Mouse (Mus musculus) small intestine, adult 10 weeks (tissue): ENCODE measurements around the gene Lin37. TPM values are rescaled to one million over a fixed set of nuclear protein-coding genes. Genes with fewer than 3 reads are reported as not detected.

Experiments
- polyA plus RNA-seq: library from polyadenylated mRNA; stranded (reverse); fragments of 350-450 nt; fragmentation: Illumina TruSeq; extraction: RNeasy Lipid Tissue Mini Kit (QIAGEN cat#74804); gene quantifications from one replicate; pipeline ENCODE4 v1.2.3, GENCODE M21; 2014; ENCODE audit warnings: low replicate concordance

Gene Lin37
- polyA plus RNA-seq: not detected

DNA sequence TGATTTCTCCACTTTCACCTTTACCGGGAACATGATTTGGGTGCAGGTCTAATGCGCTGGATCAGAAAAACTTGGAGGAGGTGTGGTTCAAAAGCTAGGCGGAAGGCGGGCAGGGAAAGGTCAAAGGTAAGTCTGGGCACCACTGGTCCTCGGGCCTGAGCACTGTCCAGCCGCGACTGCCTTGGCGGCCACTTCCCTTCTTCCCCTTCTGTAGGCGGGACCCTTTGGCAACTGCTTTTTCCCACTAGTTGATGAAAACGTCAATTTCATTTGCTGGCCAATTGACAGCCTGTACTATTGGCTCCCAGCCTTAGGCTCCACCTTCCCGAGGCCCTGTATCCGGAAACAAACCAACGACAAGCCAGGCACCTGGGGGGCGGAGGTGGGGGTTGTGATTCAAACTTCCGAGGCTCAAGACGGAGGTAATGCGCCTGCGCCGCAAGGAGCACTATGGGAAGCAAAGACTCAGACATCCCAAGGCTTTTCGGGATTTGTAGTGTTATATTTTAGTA lies at the start of gene Lin37:
Lin37 (minus strand) TSS at position 396 of the 512 bp plus-strand sequence.

DNA sequence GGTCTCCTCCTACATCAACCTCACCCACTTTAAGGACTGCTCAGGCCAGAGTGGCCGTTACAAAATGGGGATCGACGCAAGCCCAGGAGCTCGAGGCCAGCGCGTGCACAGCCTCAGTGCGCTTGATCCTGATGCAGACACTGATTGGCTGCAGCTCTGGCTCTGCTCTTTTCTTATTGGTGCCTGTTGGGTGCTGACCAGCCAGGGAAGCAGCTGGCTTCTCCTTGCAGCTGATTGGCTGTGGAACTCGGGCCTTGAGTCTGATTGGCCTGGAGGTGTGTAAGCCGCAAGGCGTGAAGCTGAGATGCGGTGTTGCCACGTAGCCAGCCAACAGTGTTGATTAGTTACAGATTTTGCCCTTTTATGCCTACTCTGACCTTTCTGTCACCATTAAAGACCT lies 39.1 kb upstream of the Lin37 start, which contains the start of gene Zbtb32:
Zbtb32 (minus strand) TSS at position 124 of the 400 bp plus-strand sequence.

DNA sequence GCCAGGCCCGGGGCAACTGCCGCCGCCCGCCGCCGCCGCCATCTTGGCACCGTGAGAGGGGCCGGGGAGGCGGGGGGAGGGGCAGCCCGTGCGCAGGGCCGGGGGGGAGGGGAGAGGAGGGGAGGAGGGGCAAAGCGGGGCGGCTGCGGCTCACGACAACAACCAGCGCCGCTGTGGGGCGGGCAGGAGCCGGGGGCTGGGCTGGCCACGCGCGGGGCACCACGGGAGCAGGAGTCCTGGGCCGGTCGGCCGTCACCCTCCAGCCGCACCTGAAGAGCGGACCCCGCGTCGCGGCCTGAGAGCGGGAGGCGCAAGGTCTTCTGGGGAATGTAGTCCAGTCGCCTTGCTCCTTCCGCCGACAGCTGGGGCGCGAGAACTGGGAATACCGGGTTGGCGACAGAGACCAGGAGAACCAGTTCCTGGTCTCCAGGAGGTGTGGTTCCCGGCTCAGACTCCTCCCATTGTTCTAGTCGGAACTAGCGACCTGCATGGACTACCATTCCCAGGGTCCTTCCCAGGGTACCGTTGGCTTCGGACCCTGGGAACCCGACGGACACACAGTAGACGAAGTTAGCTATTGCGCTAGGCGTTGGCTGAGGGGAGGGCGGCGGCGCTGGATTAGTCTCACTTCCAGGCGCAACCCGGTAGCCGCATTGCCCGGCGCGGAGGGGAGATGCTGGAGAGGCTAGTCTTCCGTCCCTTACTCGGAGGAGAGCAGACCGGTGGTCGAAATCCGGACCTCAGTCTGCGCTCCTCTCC lies 29.2 kb upstream of the Lin37 start, which contains the start of gene Kmt2b:
Kmt2b (minus strand) TSS at position 51 of the 759 bp plus-strand sequence.

DNA sequence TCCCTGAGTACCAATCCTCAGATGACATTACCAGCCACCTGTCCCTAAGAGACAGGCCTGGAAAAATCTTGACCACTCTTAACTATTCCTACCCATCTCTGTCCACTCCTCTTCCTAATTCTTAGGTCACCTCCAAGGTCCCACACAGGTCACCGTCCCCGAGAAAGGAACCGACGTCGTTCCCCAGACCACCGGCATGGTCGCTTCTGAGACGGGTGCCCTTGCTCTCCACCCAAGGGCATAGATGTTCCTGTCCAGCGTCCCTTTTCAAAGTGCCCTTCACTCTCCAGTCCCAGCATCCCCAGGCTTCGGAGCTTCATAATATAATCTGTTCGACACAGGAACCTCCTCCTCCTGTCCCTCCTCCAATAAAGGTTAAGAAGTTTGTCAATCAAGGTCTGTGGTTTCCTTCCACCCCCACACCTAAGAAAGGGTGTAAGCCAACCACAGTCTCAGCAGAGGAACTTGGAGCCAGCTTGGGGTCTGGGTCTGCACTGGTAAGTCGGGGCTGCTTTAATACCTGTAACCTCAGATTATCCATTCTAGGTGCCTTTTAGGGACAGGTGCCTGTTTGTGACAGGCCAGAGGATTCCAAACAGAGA lies 5.4 kb upstream of the Lin37 start, which contains the start of gene Igflr1:
Igflr1 (plus strand) TSS at position 458 of the 602 bp plus-strand sequence.

DNA sequence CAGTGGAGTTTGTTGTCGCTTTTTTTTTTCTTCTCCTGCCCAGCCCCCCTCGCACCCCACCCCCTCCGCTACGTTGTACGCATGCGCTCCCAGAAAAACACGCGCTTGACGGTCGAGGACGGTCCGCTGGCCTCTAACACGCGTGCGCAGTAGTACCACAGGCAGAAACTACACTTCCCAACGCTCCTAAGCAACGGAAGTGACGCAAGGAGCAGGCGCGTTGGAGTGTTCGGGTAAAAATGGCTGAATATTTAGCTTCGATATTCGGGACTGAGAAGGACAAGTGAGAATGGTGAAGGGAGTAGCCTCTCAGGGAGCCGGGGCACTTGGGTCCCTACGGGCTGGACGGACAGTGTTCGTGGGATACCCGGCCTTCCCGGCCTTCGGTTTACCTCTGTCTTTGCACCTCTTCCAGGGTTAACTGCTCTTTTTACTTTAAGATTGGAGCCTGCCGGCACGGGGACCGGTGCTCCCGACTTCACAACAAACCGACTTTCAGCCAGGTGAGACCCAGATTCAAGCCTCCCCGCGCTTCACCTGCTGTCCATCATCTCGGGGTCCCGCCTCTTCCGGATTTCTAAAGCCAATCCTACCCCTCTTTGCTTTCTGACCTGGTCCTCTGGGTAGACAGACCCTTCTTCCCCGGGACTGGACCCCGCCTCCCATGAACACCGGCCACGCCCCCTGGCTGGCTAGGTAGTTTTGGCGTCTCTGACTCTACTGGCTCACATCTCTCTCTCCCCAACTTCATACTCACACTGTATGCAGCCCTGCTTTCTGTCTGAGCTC lies 3.7 kb upstream of the Lin37 start, which contains the start of the genes U2af1l4, Gm49396 and Psenen:
U2af1l4 (plus strand) TSS at position 185 of the 789 bp plus-strand sequence.
Gm49396 (plus strand) TSS at position 228 of the 789 bp plus-strand sequence.
Psenen (minus strand) TSS at position 511 of the 789 bp plus-strand sequence.

DNA sequence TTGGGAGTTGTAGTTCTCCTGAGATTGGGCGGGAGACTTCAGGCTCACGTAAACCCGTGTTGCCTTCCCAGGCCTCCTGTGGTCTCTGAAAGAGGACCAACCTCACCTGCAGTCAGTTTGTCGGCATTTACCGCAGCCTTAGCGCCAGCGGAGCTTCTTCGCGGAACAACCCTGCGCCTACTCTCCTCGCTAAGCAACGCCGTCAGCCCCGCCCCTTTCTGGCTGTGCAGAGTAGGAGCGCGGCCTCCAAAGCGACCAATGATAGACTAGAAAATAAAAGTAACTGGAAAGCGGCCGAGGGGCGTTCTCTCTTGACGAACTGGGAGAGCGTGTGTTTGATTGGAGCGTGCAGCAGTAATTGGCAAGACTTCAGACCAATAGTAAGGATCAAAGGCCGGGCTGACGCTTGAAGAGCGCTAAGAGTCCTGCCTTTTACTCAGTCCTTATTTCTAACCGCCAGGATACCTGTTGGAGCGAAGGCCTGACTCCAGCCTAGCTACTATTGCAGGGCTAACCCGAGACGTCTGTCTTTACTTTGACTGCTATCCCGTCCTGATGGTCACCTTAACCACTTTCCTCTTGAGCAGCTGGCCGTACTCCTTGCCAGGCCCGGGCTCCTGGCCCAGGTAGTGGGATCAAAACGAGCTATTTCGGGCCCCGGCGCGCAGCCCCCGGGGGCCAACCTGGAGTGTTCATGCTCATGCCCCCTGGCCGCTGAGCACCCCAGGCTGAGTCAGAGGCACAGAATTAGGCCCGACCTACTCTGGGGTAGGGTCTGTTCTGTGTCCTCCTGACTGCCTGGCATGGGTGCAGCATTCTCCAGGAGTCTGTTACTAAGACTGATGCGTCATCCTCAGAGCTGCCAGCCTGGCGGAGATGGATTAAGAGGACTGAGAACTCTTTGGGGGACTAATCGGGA lies 7.3 kb downstream of the Lin37 start, which contains the start of the genes Hspb6 and Proser3:
Hspb6 (plus strand) TSS at position 77 of the 919 bp plus-strand sequence.
Proser3 (minus strand) TSS at position 198 of the 919 bp plus-strand sequence.

DNA sequence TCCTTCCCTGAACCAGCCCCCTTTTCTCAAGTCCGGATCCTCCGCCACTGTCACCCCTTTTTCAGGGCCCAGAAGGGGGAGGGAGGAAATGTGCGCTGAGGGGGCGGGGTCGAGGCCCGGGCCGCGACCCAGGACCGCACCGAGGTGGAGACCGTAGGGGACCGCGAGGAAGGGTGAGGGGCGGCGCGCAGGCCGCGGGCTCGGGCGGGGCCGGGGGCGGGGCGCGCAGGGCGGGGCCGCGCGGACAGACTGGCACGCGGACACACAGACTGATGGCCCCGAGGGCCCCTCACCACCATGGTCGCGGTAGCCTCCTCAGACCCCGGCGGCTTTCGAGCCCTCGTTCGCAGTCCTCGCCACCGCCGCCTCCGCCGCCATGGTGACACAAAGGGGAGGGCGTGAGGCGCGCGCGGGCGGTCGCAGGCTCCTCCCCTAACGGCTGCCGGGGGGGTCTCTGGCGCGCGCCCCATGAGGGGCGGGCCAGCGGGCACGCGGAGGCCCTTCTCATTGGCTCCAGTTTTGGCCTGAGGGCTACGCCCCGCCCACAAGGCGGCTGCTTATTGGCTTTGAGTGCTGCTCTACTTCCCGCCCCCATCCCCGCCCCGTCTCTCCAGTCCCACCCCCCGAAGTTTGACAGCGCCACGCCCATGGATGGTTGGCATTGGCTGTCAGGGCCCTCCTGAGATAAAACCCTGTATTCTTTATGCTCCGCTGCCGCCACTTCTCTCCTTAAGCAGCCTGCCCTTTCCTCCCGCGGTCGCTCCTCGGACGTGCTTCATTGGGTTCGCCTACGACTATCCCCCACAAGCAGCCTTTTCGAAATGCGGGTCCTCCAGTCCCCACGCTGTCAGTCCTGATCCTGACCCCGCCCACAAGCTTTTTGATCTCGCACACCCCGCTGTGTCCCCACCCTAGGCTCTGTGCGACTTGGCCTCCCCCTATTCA lies 24.7 kb downstream of the Lin37 start, which contains the start of gene Arhgap33:
Arhgap33 (minus strand) TSS at position 428 of the 945 bp plus-strand sequence.

Other genes starting within 250 kb of the Lin37 start
- 1.6 TPM for gene Syne4, start 245.0 kb downstream of the Lin37 start, polyA plus RNA-seq
- gene E130208F15Rik, start 238.1 kb downstream of the Lin37 start, polyA plus RNA-seq: 0.71 TPM
- 1.3 TPM for gene Sdhaf1, start 235.9 kb downstream of the Lin37 start, polyA plus RNA-seq
- 0.41 TPM for gene Lrfn3, start 197.1 kb downstream of the Lin37 start, polyA plus RNA-seq
- 2.8 TPM for gene Tyrobp, start 146.1 kb downstream of the Lin37 start, polyA plus RNA-seq
- not detected for gene Hcst, start 140.0 kb downstream of the Lin37 start, polyA plus RNA-seq
- 0.67 TPM for gene Nfkbid, start 138.1 kb downstream of the Lin37 start, polyA plus RNA-seq
- 9.8 TPM for gene Aplp1, start 114.3 kb downstream of the Lin37 start, polyA plus RNA-seq
- not detected for gene Kirrel2, start 102.1 kb downstream of the Lin37 start, polyA plus RNA-seq
- gene Nphs1, start 101.5 kb downstream of the Lin37 start, polyA plus RNA-seq: 0.15 TPM
- not detected for gene Prodh2, start 66.2 kb downstream of the Lin37 start, polyA plus RNA-seq
- 0.11 TPM for gene Arhgap33, start 24.8 kb downstream of the Lin37 start, polyA plus RNA-seq
- gene Hspb6, start 7.7 kb downstream of the Lin37 start, polyA plus RNA-seq: 28.5 TPM
- 0.97 TPM for gene Proser3, start 7.5 kb downstream of the Lin37 start, polyA plus RNA-seq
- 2.6 TPM for gene U2af1l4, start 3.5 kb upstream of the Lin37 start, polyA plus RNA-seq
- gene Gm49396, start 3.5 kb upstream of the Lin37 start, polyA plus RNA-seq: 6.2 TPM
- 17.3 TPM for gene Psenen, start 3.8 kb upstream of the Lin37 start, polyA plus RNA-seq
- not detected for gene Igflr1, start 5.6 kb upstream of the Lin37 start, polyA plus RNA-seq
- gene Kmt2b, start 28.9 kb upstream of the Lin37 start, polyA plus RNA-seq: 4.6 TPM
- not detected for gene Zbtb32, start 39.1 kb upstream of the Lin37 start, polyA plus RNA-seq
- not detected for gene Upk1a, start 53.0 kb upstream of the Lin37 start, polyA plus RNA-seq
- 1,034 TPM for gene Cox6b1, start 66.3 kb upstream of the Lin37 start, polyA plus RNA-seq
- not detected for gene Etv2, start 76.0 kb upstream of the Lin37 start, polyA plus RNA-seq
- gene Rbm42, start 90.5 kb upstream of the Lin37 start, polyA plus RNA-seq: not detected
- 2.8 TPM for gene Haus5, start 105.2 kb upstream of the Lin37 start, polyA plus RNA-seq
- not detected for gene Pmis2, start 111.8 kb upstream of the Lin37 start, polyA plus RNA-seq
- gene 2200002J24Rik, start 139.1 kb upstream of the Lin37 start, polyA plus RNA-seq: not detected
- not detected for gene Atp4a, start 152.4 kb upstream of the Lin37 start, polyA plus RNA-seq
- gene Tmem147, start 169.7 kb upstream of the Lin37 start, polyA plus RNA-seq: 4.8 TPM
- not detected for gene Gapdhs, start 183.8 kb upstream of the Lin37 start, polyA plus RNA-seq
- gene Sbsn, start 191.6 kb upstream of the Lin37 start, polyA plus RNA-seq: 0.15 TPM
- gene Dmkn, start 203.9 kb upstream of the Lin37 start, polyA plus RNA-seq: not detected
- gene Krtdap, start 228.1 kb upstream of the Lin37 start, polyA plus RNA-seq: not detected